Mouse (Mus musculus): ENCODE measurements around the gene D10Jhu81e.
A peak's percentile ranks its signal among the peaks of the same experiment; 100 is the strongest.

The D10Jhu81e gene

DNA sequence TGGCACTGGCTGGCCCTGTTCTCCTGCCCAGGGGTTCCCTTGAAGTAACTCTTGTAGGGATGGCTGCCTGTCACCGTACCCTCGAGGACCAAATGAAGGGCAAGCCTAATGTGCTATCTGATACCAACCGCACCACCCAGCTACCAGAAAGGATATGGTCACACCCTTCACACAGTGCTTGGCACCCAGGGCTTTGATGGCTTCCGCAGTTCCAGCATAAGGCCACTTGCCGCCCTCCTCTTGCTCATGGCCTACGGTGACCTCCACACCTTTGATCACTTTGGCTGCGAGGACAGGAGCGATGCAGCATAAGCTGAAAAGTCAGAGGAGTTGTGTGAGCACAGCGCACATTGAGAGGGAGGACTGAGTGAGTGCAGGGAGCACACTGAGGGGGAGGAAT is 6.3 kb downstream of the D10Jhu81e start:
- DNase-seq: no peak

DNA sequence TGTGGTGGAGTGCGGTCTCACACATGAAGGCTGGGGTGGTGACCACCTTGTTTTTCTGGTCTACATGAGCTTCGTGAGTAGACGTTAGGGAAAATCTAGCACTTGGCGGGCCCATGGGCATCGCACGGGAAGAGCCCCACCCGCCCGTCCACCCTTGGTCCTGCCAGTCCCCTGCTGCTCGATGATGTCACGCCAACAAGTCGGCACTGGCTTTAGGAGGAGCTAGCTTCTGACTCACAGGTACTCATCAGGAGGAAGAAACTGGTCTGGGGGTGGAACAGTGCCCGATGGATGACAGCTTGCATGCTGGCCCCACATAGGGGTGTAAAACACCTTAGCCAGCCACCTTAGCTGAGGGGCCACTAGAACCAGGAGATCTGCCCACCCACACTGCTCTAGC is 6.9 kb downstream of the D10Jhu81e start:
- DNase-seq: no peak

GRCm38 (mm10) chr10:78161096-78161495 is 8.5 kb downstream of the D10Jhu81e start:
- no peak for DNase-seq

GRCm38 (mm10) chr10:78160369-78161095 is 9.1 kb downstream of the D10Jhu81e start:
- DNase-seq: no peak

- DNase-seq: peak; percentile 88 to 90
These were observed 9.7 kb downstream of the D10Jhu81e start for GRCm38 (mm10) chr10:78159906-78160305.

DNA sequence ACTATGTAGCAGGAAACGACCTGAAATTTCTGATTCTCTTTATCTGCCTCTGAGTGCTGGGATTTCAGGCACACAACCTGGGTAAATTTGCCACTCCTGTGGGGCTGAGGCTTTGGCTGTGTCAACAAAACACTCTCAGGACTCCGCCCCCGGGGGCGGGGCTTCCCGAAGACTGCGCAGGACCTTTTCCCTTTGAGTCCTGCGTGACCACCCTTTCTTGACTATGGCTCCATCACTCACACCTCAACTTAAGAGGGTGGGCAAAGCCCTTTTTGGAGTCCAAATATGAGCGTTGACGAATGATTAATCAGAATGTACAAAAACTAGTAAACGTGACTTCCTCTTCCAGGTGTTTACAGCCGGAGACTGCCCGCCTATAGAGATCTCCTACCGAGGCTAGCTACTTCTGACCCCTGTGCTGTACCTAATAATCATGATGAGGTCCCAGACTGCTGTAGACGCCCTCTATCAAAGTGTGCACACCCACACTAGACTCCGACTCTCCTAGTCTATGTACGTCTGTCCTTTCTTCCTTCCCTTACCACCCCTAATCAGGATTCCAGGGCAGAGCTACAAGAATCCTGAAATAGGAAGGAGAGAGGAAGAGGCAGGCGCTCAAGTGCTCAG is 10.2 kb downstream of the D10Jhu81e start:
- DNase-seq: peak; percentile 78 to 84

DNA sequence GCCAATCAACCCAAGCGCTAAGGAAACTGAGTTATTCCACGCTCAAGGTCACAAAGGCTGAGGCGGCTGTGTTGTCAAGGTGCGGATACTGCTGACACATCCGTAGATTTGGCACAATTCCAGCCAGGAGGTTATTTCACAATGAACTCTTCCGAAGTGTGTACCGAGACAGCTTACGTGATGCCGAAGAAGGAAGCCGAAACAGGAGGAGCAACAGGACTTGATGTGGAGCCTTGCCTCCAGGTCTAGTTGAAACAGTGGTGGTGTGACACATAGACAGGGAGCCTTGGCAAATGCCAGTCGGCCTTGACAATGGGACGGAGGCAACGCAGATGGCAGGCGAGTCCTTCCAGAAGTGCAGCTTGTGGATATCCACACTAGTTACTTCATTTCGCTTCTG is 11.5 kb downstream of the D10Jhu81e start:
- DNase-seq: no peak

DNA sequence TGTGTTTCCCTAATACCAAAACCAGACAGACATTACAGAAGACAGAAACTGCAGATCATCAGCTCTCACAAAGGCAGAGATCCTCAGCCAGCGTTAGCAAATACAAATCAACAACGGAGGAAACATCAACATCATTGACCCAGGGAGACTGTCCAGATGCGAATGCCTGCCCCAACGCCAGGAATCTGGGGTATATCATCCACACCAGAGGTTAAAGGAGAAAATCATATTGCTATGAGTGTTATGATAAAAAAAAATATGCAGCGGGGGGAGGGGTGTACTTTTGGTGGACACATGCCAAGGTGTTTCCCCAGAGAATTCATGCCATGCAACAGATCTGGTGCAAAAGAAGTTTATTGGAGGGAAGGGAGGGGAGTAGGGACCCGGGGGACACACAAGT is 12.7 kb downstream of the D10Jhu81e start:
- no peak for DNase-seq

- no peak for DNase-seq
These were observed 20.5 kb downstream of the D10Jhu81e start for GRCm38 (mm10) chr10:78148834-78149766.

GRCm38 (mm10) chr10:78147908-78148441 is 21.6 kb downstream of the D10Jhu81e start:
- no peak for DNase-seq

- DNase-seq: peak in 1 of 2 experiments; percentile 39
These were observed 25.7 kb downstream of the D10Jhu81e start for GRCm38 (mm10) chr10:78143727-78144505.

DNA sequence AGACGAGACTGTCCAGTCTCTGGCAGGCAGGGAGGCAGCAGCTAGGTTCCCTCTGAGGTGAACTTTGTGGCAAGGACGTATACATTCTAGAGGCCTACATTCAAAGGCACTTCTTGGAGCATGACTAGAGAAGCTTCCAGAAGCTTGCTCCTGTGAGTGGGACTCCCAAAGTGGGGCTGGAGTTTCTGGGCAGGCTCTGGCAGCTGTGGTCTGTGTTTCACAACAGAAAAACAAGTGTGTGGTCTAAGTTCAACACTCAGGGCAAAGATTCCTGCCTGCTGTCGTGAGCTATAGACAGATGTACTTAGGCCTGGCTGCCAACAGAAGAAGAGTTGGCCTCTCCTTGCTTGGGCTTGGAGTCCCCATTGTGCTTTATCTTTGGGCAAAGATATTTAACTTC is 28.7 kb downstream of the D10Jhu81e start:
- no peak for DNase-seq

DNA sequence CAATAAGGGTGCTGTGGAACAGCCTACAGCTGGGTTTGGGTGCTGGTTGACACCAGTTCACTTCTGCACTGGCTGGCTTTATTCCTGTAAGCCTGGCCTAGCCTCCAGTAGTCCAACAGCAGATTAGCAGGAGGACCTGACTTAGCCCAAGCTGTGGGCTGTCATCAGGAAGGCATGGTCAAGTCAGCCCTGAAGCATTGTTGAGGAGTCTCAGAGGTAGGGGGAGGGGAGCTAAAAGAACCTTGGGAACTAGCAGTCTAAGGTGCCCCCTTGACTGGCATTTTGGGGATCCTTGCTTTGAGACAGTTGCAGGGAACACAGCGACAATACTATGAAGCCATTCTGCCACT is 29.4 kb downstream of the D10Jhu81e start:
- DNase-seq: no peak

DNA sequence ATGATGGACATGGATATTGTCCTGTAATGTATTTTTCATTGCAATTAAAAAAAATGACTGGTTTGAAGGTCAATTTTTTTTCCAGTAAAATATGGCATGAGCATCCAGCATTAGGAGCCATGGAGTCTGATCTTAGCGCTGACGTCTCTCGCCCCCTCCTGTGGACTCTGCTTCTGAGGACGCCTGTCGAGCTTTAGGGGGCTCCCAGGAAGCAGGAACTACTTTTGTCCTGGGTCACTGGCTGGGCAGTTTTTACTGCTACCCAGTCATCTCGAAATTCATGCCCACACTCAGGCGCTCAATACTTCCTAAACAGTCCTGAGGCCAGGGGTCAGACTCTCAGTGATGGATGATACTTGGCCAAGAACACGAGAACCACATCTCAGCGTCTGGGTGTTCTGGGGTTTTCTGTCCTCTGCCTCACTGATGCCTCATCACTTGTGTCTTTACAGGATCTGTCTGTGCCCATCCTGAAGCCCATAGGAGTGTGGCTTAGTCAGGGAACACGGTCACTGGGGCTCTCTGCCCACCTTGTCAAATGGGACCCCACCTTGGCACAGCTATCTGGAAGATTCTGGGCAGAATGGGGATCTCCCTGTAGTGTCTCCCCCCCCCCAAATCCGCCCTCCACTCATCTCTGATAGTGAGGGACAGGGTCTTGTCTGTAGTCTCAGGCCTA is 29.9 kb downstream of the D10Jhu81e start:
- DNase-seq: peak in 1 of 2 experiments; percentile 32

- DNase-seq: peak; percentile 76 to 83
These were observed 30.6 kb downstream of the D10Jhu81e start for GRCm38 (mm10) chr10:78138812-78139523.

DNA sequence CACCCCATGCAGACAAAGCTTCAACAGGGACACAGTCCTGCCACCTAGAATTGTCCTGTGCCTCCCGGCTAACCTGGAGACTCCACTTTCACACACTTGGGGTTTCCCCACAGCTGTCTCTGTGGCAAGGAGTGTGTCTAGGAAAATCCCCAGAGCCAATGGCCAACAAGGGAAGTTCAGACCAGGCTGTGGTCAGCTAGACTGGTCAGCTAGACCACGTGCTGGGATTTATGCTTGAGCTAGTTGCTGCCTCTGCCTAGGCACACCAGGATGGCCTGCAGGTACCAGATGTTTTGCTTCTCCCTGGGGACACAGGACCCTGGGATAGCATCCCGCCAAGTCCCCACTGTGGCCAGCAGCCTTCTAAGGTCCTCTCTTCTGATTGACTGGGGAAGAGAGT is 32.4 kb downstream of the D10Jhu81e start:
- no peak for DNase-seq

GRCm38 (mm10) chr10:78135947-78136346 is 33.6 kb downstream of the D10Jhu81e start:
- no peak for DNase-seq

GRCm38 (mm10) chr10:78134975-78135798 is 34.4 kb downstream of the D10Jhu81e start:
- peak; percentile 69 to 79 for DNase-seq

- no peak for DNase-seq
These were observed 35.2 kb downstream of the D10Jhu81e start for GRCm38 (mm10) chr10:78134400-78134799.

DNA sequence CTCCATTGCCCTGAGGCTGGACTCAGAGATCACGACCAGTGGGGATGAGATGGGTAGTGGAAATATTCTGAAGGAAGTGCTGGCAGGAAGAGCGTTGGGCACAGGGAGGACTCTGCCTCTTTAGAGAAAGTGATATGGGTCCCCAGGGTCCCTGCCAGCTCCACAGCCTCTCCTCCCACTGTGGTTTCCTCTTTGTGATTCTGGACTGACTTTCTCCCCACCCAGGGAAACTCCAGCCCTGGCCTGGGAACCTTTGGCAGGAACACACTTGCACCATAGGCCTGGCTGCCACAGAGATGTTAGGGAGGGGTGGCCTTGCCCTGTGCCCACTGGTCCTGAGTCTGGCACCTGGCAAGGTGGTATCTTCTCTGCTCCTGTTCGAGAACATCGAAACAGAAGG is 39.6 kb downstream of the D10Jhu81e start:
- no peak for DNase-seq

All from kidney, postnatal 4 days (tissue).